Mouse (Mus musculus): Measurements from ENCODE around the gene Incenp.

GRCm38 (mm10) chr19:9837341-9837715, 62.0 kb downstream of the Incenp start:
- TF ChIP-seq POLR2A (IDR thresholded peaks at IDR 0.05; ENCODE audit: borderline replicate concordance, control insufficient read depth, low read depth, low read length) (no peak), CTCF (IDR thresholded peaks at IDR 0.05; ENCODE audit: control insufficient read depth, insufficient read depth, low read length) (no peak)
